Mouse (Mus musculus) myocyte (in vitro differentiated cells): ENCODE results near the gene BB287469. TPM values are rescaled to one million over a fixed set of nuclear protein-coding genes. Genes with fewer than 3 reads are reported as not detected.
"Not testable (repeated sequence)": the region's sequence is repeated elsewhere in the genome, so short reads cannot be mapped to it uniquely, and the experiment has no call there.

Experiments
- H3K27me3 ChIP-seq: one replicate; pipeline ENCODE4 v1.6.1; 2011; ENCODE audit not compliant: control insufficient read depth, insufficient read depth, insufficient read length
- H3K36me3 ChIP-seq: one replicate; pipeline ENCODE4 v1.6.1; 2011; ENCODE audit not compliant: control insufficient read depth, insufficient read depth
- H3K4me2 ChIP-seq: one replicate; pipeline ENCODE4 v1.6.1; 2011; ENCODE audit warnings: low read depth, control low read depth
- H3K4me3 ChIP-seq: one replicate; pipeline ENCODE4 v1.5.1; 2011; ENCODE audit warnings: mild to moderate bottlenecking, control low read depth, moderate library complexity
- H3K79me2 ChIP-seq: one replicate; pipeline ENCODE4 v1.6.1; 2011; ENCODE audit not compliant: control insufficient read depth, insufficient read depth
- H3ac ChIP-seq: one replicate; pipeline ENCODE4 v1.6.1; 2011; ENCODE audit not compliant: control insufficient read depth, insufficient read length
- polyA plus RNA-seq: library from polyadenylated mRNA; unstranded; fragments of >200 nt; fragmentation: generic; extraction: Trizol; gene quantifications from one replicate; pipeline ENCODE4 v1.2.1, GENCODE M21; 2012; ENCODE audit warnings: missing spikeins

The BB287469 gene
- not detected for polyA plus RNA-seq

DNA sequence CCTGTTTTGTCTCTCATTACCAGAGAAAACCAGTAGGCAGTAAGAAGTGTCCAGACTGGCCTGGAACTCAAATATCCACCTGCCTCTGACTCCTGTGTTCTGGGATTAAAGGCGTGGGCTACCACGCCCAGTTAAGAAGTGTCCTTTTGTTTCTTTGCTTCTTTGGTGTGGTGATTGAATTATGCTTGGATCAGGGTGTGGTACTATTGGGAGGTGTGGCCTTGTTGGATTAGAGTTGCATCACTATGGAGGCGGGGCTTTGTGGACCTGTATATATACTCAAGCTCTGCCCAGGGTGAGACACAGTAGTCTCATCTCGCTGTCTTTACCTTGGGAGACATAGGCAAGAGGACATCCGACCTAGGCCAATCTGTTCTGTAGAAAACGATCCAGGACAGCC, at the start of gene BB287469:
Gene BB287469, plus strand, starts transcription at position 301 of the 400 bp plus-strand sequence.
- H3K4me3 ChIP-seq, H3K36me3 ChIP-seq: not testable (repeated sequence)

DNA sequence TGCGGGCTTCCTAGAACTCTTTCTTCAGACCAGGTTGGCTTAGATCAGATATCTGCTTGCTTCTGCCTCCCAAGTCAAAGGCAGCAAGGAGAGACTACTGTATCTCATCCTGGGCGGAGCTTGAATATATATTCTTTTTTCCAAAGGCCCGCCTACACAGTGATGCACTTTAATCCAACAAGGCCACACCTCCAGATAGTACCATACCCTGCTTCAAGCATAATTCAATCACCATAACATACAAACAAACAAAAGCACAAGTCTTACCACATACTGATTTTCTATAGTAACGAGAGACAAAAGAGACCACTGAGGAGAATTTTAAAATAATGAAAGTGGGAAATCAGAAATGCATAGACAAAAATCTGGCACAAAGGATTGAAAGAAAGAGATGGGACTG, 40.7 kb upstream of the BB287469 start, which contains the start of gene Gm21319:
Gene Gm21319, minus strand, starts transcription at position 101 of the 400 bp plus-strand sequence.
- H3K4me2 ChIP-seq, H3K79me2 ChIP-seq, H3K4me3 ChIP-seq, H3K27me3 ChIP-seq, H3K36me3 ChIP-seq, H3ac ChIP-seq: not testable (repeated sequence)

More for the DNA sequence above, at the start of gene BB287469:
- not testable (repeated sequence) for H3K27me3 ChIP-seq, H3K4me2 ChIP-seq, H3K79me2 ChIP-seq, H3ac ChIP-seq

DNA sequence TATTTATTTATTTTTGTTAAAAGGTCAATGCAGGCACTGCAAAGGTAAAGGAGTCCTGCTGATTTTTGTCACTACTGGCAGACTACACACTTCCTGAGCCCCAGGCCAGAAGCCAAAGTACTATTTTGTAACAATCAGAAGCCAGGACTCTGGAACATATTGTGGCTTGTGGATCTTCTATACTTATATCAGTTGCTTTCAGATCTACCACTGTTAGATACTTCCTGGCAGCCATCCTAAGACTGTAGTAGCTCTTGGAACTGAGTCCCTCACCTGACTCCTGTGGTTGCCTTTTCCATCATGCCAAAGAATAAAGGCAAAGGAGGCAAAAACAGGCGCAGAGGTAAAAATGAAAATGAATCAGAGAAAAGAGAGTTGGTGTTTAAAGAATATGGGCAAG, 21.2 kb upstream of the BB287469 start, which contains the start of gene Gm21936:
Gene Gm21936, plus strand, starts transcription at position 301 of the 400 bp plus-strand sequence.
- H3K79me2 ChIP-seq, H3K27me3 ChIP-seq: not testable (repeated sequence)

DNA sequence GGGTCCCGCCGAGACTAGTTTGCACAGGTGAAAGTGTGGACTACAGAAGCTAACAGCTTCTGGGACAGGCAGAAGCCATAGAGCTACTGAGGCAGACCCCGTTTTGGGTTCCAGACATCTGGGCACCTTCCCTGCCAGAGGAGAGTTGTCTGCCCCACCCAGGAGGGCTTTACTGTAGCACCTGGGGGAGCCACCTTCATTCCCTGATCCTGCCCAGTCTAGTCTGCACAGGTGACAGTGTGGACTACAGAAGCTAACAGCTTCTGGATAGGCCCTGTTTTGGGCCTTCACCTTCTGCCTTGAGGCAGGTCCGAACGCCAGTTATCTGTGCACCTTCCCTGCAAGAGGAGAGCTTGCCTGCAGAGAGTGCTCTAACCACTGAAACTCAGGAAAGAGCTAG, 18.4 kb upstream of the BB287469 start:
- H3K4me2 ChIP-seq, H3K79me2 ChIP-seq, H3K36me3 ChIP-seq, H3K4me3 ChIP-seq, H3K27me3 ChIP-seq, H3ac ChIP-seq: not testable (repeated sequence)

More for the DNA sequence above, 21.2 kb upstream of the BB287469 start, which contains the start of gene Gm21936:
- not testable (repeated sequence) for H3ac ChIP-seq, H3K36me3 ChIP-seq, H3K4me3 ChIP-seq, H3K4me2 ChIP-seq

DNA sequence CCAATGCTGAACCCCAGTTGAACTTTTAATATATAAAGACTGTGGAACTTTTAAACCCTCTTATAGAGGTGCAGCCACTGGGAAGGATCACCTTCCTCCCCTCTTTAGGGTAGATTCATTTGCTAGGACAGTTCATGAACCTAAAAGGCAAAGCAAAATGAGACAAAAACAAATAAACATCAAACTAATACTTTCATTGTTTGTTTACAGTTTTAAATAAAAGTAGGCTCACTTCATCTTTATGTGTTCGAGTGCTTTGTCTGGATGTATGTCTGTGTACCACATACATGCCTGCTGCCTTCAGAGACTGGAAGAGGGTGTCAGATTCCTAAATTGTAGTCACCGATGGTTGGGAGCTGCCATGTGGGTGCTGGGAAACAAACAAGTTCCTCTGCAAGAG, 25.9 kb downstream of the BB287469 start, which contains the start of gene Gm2001:
Gene Gm2001, minus strand, starts transcription at position 101 of the 400 bp plus-strand sequence.
- not testable (repeated sequence) for H3K79me2 ChIP-seq, H3K27me3 ChIP-seq, H3K4me2 ChIP-seq

DNA sequence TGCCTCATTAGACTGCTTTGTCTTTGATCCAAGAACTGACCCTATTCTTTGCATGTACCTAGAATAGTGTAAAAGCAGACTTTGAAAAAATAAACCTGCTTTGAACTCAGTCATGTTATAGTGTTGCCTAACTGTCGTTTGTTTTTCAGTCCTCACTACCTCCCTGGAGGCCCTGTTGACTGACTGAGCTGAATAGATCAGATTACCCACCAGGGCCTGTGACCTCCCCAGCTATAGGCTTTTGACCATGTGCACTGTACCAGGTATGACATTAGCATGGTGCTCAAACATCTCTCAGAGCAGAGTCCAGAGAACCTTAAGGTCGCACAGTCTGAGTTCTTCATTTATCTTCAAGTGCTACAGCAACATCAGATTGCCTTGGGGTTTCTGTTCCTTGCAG, 34.3 kb downstream of the BB287469 start:
- not testable (repeated sequence) for H3K4me3 ChIP-seq, H3K4me2 ChIP-seq, H3K79me2 ChIP-seq, H3K27me3 ChIP-seq, H3K36me3 ChIP-seq, H3ac ChIP-seq

More for the DNA sequence above, 25.9 kb downstream of the BB287469 start, which contains the start of gene Gm2001:
- not testable (repeated sequence) for H3K36me3 ChIP-seq, H3K4me3 ChIP-seq, H3ac ChIP-seq

DNA sequence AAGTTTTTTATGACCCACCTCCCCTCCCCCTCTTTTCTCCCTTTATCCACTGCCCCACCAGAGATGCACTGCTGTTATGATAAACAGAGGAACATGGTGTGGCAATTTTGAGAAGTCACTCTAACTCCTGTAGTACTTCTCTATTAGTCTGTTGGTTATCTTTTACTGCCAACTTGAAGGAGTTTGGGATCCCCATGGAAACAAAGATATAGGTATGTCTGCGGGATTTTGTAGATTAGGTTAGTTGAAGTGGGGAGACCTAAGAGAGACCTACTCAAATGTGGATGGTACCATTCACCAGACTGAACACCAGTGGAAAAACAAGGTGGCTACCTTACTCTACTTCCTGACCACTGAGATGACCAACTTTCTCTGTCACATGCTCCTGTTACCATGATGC, 39.7 kb downstream of the BB287469 start:
- H3K36me3 ChIP-seq, H3K4me3 ChIP-seq, H3K4me2 ChIP-seq, H3ac ChIP-seq, H3K79me2 ChIP-seq, H3K27me3 ChIP-seq: not testable (repeated sequence)

DNA sequence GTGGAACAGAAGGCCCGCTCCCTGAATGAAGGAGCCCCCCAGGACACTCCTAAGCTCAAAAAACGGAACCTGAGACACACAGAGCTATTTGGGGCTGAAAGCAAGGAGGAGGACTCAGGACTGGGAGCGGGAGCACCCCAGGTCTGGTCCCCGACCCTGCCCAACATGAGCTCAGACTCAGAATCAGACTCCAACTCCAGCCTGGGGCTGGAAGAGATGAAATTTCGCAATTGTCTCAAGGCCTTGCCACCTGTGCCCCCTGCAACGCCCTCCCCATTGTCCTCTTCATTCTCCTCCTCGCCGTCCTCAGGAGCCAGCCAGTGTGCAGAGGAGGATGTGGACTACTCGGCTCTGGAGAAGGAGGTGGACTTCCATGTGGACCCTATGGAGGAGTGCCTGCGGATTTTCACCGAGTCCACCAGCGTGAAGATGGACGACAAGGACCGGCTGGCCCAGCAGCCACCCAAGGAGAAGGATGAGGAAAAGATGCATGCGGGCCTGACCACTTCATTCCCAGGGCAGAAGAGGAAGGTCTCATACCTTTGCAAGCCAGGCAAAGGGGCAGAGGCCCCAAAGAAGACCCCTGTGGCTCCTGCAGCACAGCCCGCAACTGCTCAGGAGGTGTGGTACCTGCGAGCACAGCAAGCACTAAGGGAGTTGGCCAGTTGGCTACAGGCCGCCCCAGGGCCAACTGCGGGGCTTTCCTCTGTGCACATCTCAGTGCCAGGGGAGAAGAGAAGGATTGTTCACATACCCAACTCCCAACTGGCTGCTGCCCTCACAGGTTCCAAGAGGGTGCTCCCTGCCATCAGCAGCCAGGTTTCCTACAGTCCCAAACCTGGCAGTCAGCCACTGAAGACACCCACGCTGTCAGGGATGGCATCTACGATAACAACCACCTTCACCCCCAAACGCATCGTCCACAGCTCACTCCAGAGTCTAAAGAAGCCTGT, 45.6 kb downstream of the BB287469 start:
- H3K4me3 ChIP-seq, H3K79me2 ChIP-seq, H3ac ChIP-seq, H3K36me3 ChIP-seq, H3K4me2 ChIP-seq, H3K27me3 ChIP-seq: not testable (repeated sequence)

DNA sequence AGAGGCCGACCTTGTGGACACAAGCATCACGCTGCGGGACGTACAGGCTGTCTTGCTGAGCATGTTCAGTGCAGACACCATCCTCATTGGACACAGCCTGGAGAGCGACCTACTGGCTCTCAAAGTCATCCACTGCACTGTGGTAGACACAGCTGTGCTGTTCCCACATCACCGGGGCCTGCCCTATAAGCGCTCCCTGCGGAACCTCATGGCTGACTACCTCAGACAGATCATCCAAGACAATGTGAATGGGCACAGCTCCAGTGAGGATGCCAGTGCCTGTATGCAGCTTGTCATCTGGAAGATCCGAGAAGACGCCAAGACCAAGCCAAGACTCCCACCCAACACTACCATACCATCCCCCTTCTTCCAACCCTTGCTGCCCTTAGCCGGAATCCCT, 47.3 kb downstream of the BB287469 start:
- not testable (repeated sequence) for H3K27me3 ChIP-seq, H3ac ChIP-seq, H3K4me2 ChIP-seq, H3K4me3 ChIP-seq, H3K36me3 ChIP-seq, H3K79me2 ChIP-seq

DNA sequence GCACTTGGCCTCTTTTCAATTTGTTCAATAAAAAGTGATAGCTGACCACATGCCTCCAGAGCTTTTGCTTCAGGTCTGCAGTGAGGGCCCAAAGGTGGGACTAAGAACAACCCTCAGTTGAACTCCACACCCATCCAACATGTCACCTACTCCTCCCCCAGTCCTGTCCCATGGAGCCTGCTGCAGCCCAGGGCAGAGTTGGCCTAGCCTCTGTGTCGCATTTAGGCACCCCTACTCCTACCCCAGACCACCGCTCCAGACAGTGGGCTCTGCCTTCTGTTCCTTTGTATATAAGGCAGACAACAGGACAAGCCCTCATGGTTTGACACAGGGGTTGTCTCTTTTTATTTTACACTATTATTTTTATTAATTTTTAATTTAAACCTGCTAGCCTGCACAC, 47.7 kb downstream of the BB287469 start:
- not testable (repeated sequence) for H3K36me3 ChIP-seq, H3K27me3 ChIP-seq, H3K4me2 ChIP-seq, H3K4me3 ChIP-seq, H3ac ChIP-seq, H3K79me2 ChIP-seq
